Mouse (Mus musculus): ENCODE data around the gene Hist1h3e.

Hist1h3e gene

DNA sequence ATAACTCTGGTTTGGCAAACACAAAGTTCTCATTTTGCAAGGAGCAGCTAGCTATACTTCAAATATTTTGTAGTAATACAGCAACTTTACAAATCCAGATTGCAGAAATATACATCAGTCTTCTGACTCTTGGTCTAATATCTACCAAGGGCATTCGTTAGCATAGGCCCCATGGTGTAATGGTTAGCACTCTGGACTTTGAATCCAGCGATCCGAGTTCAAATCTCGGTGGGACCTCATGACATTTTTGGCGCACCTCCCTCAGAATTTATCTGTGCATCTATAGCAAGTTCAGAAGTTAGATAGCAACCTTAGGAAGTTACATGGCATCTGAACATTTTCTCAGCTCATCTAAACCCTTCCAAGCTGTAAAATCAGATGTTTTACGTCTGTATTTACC is 43.3 kb downstream of the Hist1h3e start:
- peak; percentile 79 for DNase-seq (ENCODE audit: low read depth, low spot score)

DNA sequence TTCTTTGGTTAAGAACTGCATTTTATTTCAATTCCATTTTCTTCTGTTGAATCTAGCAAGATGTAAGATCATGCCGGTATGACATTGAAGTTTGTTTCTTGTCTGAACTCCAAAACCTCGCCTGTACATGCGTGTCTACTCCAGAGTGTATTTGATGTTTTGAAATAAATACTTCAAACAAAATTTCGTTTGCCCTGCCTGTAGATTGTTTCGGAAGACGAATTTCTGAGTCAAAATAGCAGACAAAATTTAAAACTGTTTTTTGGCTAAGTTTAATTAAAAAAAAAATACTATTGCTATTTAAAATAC is 43.9 kb downstream of the Hist1h3e start:
- no peak for DNase-seq (ENCODE audit: low read depth, low spot score)

DNA sequence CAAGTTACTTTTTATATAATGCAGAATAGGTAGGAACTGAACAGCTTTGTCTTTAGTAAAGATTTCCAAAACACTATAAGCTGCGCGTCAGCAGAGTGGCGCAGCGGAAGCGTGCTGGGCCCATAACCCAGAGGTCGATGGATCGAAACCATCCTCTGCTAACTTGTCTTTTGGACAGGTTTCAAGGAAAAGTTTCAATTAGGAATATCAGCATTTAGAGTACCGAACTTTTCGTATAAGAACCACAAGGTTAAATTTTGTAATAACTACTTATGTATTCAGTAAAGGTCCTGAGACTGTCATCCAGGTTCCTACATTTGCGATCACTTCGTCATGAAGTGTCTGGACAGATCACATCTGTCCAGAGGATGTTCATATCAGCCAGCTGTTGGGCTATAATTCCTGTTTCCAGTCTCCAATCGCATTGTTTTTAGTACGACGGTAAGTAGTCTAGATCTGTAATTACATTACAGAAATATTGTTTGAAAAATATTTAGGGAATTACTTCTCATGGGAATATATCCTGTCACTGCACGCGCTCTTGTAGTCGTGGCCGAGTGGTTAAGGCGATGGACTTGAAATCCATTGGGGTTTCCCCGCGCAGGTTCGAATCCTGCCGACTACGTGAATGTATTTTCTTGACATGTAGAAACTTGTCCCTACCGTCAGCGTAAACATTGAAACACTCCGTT is 44.4 kb downstream of the Hist1h3e start:
- peak; percentile 88 for DNase-seq (ENCODE audit: low read depth, low spot score)

DNA sequence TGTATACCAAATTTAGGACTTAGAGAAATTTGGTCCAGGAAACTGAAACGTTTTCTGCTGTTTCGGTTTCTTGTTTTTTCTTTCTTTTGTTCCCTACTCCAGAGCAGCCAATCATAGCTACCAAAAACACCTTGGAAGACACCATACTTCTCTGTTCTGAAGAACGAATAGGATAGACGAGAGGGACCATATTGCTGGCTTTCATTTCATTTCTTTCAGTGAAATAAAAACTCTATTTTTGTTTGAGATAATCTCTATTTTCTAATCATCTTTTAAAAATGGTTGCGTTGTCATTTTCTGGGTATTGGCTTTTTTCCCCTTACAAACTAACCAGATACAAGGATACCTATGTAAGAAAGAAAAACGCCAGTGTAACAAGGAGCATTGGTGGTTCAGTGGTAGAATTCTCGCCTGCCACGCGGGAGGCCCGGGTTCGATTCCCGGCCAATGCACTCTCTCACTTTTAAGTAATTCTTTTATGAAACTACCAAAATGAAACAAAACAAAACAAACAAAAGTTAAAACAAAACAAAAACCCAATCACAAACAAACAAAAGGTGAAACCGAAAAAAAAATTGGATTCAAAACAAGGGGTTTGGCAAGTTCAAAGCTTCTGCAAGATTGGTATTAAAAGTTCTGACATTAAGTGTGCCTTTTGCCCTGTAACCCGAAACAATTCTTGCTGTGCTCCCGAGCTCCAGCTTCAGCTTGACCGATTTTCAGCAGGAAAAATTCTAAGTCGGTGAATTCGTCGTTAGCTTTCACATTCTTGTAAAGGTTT is 45.2 kb downstream of the Hist1h3e start:
- DNase-seq (ENCODE audit: low read depth, low spot score) = peak; percentile 83

DNA sequence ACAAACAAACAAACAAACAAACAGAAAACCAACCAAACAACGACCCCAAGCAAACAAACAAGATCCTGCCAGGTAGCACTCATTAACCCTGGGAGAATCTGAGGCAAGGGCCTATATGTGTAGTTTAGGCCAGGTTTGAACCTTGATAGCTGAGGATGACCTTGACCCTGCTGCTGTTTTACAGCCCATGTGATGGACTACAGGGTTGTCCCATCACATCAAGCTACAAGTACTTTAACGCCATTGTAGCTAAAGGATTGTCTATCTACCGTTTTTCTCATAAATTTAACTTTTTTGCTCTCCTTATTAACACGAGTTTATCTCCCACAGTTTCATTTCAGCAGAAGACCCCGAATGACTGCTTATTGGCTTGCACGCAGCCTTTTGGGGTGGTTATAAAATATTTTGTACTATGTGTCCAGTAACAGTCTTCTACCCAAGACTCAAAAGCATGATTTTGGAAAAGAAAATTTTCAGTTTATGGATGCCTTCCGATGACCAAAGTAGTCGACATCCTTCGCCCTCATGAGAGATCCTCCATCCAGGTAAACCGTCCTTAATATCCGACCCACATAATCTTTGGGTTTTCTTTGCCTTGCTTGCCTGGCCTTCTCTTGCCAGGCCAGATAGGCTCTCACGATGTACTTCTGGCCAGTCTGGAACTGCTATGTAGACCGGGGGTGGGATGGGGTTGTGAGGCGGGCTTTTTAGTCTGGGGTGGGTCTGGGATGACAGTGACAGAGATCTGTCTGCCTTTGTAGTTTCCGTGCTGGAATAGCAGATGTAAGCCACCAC is 46.1 kb downstream of the Hist1h3e start:
- no peak for DNase-seq (ENCODE audit: low read depth, low spot score)

DNA sequence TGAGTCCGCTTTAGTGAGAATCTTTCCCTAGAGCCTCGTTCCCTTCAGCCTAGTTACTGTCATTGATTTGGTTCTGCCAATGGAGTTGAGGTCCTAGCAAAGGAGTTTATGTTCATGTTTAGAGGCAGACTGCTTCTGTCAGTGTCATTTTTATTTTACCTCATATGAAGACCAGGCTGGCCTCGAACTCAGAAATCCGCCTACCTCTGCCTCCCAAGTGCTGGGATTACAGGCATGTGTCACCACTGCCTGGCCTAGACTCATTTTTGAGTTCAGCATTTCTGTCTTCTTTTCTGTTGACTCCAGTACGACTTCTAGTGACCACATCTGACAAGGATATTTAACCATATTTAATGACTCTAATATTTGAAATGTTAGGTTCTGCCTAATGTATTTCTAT is 46.9 kb downstream of the Hist1h3e start:
- no peak for DNase-seq (ENCODE audit: low read depth, low spot score)

DNA sequence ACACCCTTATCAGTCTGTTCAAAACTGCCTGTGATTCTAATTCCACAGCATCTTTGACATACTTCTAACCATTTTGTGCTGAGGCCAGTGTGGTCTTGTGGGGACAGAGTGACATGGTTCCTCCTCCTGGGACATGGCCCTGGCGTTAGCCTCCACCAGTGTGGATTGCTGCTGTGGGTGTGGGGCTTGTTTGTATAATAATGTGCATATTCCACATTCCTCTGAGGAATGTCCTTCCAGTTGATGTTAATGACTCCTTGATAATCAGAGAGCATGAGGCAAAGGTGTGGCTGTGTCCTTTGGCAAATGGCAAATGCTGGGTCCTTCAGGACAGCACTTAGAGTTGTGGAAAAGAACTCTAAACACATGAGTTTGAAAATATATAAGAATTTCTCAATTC is 48.7 kb downstream of the Hist1h3e start:
- no peak for DNase-seq (ENCODE audit: low read depth, low spot score)

Data from brain, adult 2 months (tissue).